Mouse (Mus musculus) embryonic stem cell, embryonic (primary cell): ENCODE measurements around the gene Ros1.

Source experiments
- CTCF ChIA-PET, 4 experiments: fragments of 300-600 bp in 2 of 4; fragments of 350-600 bp in 2 of 4; sonication (Branson Sonifier 250); formaldehyde crosslinking; loops; one replicate each; lab custom pipeline; 2022; ENCODE audit warnings: inconsistent platforms in 2 of 4; lab: Charles Lee
- POLR2A ChIA-PET, 4 experiments: fragments of 300-600 bp in 2 of 4; fragments of 350-600 bp in 2 of 4; sonication (Branson Sonifier 250); formaldehyde crosslinking; loops; one replicate each; lab custom pipeline; 2022; ENCODE audit warnings: antibody characterized with exemption in 4 of 4, inconsistent platforms in 1 of 4; lab: Charles Lee

The Ros1 gene

DNA sequence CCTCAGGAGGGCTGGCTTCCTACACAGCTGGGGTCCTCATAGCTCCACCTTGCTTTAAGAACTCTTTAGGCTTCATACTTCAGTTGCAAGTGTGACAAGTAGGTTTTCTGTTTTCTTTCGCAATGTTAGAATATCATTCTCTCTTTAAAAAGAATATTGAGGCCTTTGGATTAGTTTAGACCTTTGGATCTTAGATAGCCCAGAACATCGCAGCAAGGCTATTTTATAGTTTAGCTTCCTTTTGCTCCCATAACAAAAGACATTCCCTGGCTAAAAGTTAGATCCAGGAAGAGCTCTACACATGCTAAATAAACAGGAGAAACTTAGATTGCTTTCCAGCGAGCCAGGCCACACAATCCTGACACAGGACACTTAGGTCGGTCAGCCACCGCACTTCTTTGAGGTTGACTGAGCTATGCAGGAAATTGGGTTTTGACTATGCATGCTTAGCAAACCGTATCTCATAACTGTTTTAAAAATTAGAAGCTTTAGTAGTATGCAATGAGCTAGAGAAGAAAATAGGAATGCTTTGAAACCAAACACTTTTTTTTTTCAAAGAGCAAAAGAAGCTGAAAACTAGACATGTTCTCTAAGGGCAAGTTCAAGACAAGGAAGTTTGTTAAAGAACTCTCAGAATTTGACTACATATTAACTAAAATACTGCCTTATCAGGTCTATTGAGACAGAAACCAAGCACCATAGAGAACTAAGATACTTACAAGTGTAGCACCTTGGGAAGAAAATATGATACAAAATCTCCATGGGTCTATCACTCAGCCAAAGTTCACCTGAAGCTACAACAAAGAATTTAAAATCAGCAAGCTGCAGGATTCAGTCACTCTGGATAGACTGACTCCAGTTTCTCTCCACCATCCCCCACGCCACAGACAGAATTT, at the start of gene Ros1:
Ros1 (minus strand) TSS at position 288 of the 896 bp plus-strand sequence.
- CTCF ChIA-PET, result interaction anchor here in 1 of 4 experiments (1.6 kb wide), 1 partner anchor 22 kb away, joined by 5 read pairs; no protein-coding TSS in a partner anchor
- POLR2A ChIA-PET, result interaction anchor here in 1 of 4 experiments (1.0 kb wide), 1 partner anchor 157 kb away, joined by 7 read pairs; no protein-coding TSS in a partner anchor

DNA sequence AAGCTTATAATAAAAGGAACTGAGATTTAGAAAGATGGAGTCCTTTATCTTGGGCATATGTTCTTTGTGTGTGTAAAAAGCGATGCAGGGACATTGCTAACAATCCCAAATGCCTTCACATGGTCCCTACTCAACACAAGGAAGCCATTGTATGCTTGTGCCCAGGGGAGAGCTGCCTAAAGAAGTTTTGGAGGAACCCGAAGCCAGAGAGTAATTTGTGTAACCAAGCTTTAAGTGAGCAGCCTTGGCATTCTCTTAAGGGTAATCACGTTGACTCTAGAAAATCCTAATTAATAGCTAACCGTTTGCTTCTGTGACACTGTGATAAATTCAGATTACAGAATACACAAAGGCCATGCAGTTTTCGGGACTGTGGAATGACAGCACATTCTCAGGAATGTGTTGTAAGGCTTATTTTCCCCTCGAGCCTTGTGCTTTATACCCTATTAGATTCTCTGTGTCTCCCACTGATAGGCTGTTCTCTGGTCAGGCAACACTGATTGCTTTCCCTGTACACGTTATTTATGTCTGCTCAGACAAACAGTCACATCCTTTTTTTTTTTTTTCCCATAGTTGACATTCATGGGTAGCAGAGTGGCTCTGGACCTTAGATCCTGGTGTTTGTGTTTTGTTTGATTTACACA, 47.8 kb upstream of the Ros1 start:
- ChIA-PET POLR2A (interaction anchor here (0.6 to 7.0 kb wide), 15 partner anchors 8 to 72 kb away, joined by 3 to 63 read pairs (median 4); partner anchors contain the start of gene Dcbld1 (in 2 of the 4)), CTCF (interaction anchor here in 3 of 4 experiments (0.9 to 1.2 kb wide), 4 partner anchors 10 to 26 kb away, joined by 3 to 4 read pairs (median 3); partner anchors contain the start of gene Dcbld1 (in 2 of the 3))

DNA sequence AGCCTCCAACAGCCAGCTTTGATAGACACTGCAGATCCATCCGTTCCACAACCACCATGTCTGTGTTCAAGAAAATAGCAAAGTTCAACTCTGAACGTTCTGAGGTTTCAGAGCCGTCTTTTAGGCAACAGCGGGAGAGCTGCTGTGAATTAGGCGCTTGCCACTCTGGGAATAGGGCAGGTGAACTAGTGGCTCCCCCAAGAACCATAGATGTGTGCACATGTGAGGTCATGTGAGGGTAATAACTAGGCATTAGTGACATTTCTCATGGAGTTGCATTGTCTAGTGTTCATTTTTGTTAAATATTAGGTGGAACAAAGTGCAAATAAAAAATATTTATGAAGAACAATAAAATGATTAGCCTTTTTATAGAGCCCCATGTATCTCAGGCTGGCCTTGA, 47.0 kb upstream of the Ros1 start:
- ChIA-PET CTCF (interaction anchor here in 1 of 4 experiments (1.0 kb wide), 2 partner anchors 9 to 36 kb away, joined by 4 read pairs; partner anchors contain the start of gene Dcbld1), POLR2A (interaction anchor here (0.6 to 7.0 kb wide), 9 partner anchors 7 to 73 kb away, joined by 3 to 63 read pairs (median 5); partner anchors contain the start of gene Dcbld1 (in 2 of the 4))

DNA sequence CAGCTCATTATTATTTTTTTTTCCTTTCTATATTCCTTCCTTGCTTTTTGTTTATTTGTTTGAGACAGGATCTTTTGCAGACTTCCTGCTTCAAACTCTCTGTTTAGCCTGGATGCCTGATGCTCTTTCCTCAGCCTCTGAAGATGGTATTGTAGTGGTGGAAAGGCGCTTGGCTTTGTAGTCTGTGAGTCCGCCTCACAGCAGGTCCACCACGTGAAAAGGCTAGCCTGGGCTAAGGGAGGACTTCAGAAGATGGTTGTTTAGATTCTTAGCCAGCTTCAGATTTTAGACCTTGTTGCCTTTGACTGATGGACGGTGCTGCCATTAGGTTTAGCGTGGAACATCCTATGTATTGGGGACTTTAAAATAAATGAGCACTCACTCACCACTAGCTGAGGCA, 40.4 kb upstream of the Ros1 start:
- CTCF ChIA-PET, result interaction anchor here in 2 of 4 experiments (0.7 kb wide), 2 partner anchors 49 to 91 kb away, joined by 3 to 7 read pairs; no protein-coding TSS in a partner anchor
- POLR2A ChIA-PET, result interaction anchor here in 3 of 4 experiments (0.6 to 6.0 kb wide), 8 partner anchors 10 to 1642 kb away, joined by 3 to 63 read pairs (median 6); no protein-coding TSS in a partner anchor

DNA sequence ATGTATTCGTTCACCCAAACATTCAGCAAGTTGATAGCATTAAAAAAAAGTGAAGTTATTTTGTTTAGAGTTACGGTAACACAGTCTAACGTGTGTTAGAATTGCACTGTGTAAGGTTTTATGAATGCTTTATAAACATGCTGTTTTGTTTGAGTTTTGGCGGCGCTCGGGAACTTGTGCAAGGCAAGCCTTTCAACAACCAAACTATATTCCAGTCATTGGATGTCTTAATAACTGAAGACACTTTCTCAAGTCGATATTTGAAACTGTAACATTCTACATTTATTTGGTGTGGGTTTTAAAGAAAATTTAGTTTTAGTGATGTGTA, 39.6 kb upstream of the Ros1 start:
- ChIA-PET CTCF (interaction anchor here in 2 of 4 experiments (0.6 to 1.6 kb wide), 2 partner anchors 119 to 148 kb away, joined by 3 to 4 read pairs; no protein-coding TSS in a partner anchor), POLR2A (interaction anchor here (0.6 to 6.0 kb wide), 19 partner anchors 9 to 183 kb away, joined by 3 to 63 read pairs (median 5); partner anchors contain the start of gene Nus1 (in 1 of the 4))

DNA sequence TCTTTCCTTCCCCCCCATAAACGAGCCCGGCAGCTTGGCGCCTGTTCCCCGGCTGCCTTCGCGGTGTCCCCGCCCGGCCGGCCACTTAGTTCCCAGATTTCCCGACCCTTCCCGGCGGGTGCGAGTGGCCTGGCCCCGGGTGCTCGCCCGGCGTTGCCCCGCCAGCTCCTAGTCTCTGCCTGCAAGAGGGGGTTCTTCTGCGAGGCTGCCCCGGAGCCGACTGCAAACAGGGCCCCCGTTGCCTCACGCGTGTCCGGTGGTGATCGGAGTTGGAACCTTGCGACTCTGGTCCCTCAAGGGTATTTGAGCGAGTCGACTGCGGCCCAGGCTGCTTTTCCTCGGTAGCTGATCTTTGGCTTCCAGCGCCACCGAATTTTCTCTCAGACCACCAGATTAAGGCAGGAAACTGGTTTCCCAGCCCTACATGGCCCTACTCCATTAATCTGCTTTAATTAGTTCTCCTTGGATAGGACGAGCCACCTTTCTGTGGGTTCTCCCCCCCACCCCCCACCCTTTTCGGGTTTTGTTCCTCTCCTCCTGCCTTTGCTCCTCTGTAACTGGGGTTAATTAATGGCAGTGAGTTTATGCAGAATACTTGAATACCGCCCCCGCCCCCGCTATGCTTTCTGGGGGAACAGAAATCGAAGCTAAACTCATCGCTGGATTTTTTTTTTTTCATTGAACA, 39.1 kb upstream of the Ros1 start:
- CTCF ChIA-PET, result interaction anchor here in 2 of 4 experiments (1.0 to 2.6 kb wide), 8 partner anchors 12 to 119 kb away, joined by 3 to 13 read pairs (median 6); no protein-coding TSS in a partner anchor
- POLR2A ChIA-PET, result interaction anchor here (0.6 to 6.0 kb wide), 31 partner anchors 9 to 184 kb away, joined by 3 to 63 read pairs (median 5); partner anchors contain the start of genes Gopc (in 2 of the 4) and Nus1 (in 1 of the 4)

DNA sequence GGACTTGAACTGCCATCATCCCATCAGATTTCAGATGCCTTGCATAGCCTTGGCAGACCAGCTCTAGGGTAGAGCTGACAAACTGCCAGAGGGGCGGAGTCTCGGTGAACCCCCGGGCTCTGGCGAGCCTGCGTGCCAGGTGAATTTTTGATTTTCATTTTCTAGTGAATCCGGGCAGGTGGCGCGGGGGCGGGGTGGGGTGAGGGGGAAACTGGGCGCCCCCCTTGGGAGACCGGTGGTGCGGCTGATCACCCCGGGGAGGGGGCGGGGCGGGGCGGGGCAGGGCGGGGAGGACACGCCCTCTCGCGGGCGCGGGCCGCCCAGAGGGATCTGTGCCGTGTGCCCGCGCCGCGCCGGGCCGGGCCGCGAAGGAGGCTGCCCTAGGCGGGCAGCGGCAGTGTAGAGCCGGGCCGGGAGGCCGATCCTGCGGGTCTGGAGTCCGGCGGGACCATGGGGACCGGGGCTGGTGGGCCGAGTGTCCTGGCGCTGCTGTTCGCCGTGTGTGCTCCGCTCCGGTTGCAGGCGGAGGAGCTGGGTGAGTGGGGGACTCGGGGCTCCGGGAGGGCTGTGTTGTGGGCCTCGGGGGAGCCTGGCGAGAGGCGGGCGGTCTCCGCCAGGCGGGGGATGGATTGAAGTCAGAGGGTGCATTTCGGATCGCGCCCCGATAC, 38.4 kb upstream of the Ros1 start, which contains the start of gene Dcbld1:
Dcbld1 (plus strand) TSS at position 319 of the 668 bp plus-strand sequence.
- POLR2A ChIA-PET, result interaction anchor here (0.5 to 6.0 kb wide), 49 partner anchors 9 to 1295 kb away, joined by 3 to 63 read pairs (median 4); partner anchors contain the start of genes Gopc (in 3 of the 4) and Nus1 (in 2 of the 4)
- CTCF ChIA-PET, result interaction anchor here in 3 of 4 experiments (0.6 to 2.6 kb wide), 26 partner anchors 9 to 149 kb away, joined by 3 to 14 read pairs (median 4); partner anchors contain the start of gene Gopc (in 1 of the 3)

DNA sequence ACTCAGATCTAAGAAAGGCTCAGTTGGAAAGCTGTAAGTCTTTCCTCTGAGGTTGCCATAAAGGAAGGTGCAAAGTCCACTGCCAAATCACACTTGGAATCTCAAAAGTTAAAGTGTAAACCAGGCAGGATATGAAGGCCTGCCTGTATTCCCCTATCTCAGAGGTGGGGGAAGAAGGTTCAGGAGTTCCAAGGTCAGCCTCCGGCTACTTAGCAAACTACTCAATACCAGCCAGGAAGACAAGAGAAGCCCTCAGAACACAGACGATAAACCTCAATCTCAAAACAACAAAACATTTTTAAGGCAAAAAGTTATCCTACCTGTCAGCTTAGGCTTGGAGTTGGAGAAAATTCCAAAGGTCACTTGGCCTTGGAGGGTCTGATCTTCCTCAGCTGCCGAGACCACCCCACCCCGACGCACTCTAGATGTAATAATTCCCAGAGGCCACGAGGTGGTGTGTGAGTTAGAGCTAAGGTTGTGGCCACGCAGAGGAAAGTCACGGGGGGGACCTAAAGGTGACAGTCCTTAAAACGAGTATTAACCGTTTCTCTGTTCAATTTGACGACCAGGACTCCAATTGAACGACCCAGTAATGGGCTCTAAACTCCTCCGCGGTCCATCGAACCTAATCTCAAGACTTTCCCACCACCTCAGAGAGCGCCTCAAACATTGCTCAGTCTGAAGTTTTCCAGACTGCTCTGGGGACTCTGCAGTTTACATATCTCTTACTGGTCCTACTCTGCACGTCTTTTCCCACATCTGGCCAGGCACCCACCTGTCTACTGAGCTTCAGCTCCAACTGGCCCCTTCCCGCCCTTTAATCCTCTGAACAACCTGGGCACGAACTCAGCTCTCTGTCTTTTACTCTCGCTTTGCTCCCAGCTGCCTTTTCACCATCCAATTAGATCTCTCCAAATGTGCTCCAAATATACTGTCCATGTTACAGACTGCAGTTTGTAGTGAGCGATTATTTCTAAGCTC, 37.4 kb upstream of the Ros1 start:
- ChIA-PET POLR2A (interaction anchor here (0.5 to 6.0 kb wide), 45 partner anchors 10 to 1294 kb away, joined by 3 to 63 read pairs (median 4); partner anchors contain the start of genes Gopc (in 3 of the 4) and Nus1 (in 2 of the 4)), CTCF (interaction anchor here (0.5 to 2.6 kb wide), 32 partner anchors 10 to 150 kb away, joined by 3 to 14 read pairs (median 4); partner anchors contain the start of gene Gopc (in 1 of the 4))

DNA sequence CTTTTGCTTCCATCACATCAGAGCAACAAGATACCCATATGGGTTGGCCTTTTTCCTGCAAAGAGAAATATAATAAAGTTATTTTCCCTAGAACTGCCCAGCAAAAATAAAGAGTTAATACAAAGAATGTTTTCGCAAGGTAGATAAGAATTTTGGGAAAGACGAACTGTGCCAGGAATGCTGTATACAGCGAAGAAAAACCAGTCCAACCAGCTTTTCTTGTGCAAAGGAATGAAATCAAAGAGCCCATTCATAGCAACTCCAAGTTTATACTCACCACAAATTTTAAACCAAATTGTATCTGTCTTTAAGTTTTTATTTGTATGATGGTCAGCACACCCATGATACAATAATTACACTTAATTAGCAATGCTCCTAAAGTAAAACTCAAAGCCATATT, 24.6 kb upstream of the Ros1 start:
- CTCF ChIA-PET, result no interaction called here
- POLR2A ChIA-PET, result interaction anchor here in 1 of 4 experiments (1.0 to 1.1 kb wide), 2 partner anchors 13 to 162 kb away, joined by 4 read pairs; partner anchors contain the start of gene Gopc

DNA sequence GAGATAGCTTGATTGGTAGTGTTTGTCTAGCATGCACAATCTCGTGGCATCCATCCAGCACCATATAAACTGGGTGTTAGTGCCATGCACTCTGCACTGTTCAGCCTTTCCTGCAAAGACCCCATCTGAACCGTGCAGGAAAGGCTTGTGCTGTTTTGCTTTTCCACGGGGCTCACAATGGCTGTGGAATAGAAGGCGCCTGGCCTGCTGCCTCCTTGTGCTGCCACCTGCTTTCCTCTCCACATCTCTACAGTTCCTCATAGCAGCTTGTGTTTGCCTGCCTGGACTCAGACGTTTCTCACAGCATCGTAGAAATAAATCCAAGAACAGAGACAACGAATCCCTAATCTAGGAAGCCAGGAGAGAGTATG, 22.5 kb upstream of the Ros1 start:
- CTCF ChIA-PET, result interaction anchor here (0.9 to 3.6 kb wide), 15 partner anchors 15 to 175 kb away, joined by 3 to 27 read pairs (median 8); partner anchors contain the start of genes Gopc (in 2 of the 4) and Dcbld1 (in 1 of the 4)
- POLR2A ChIA-PET, result interaction anchor here in 2 of 4 experiments (0.6 to 1.9 kb wide), 6 partner anchors 16 to 167 kb away, joined by 3 to 18 read pairs (median 4); partner anchors contain the start of genes Dcbld1 (in 1 of the 2) and Gopc (in 1 of the 2)

DNA sequence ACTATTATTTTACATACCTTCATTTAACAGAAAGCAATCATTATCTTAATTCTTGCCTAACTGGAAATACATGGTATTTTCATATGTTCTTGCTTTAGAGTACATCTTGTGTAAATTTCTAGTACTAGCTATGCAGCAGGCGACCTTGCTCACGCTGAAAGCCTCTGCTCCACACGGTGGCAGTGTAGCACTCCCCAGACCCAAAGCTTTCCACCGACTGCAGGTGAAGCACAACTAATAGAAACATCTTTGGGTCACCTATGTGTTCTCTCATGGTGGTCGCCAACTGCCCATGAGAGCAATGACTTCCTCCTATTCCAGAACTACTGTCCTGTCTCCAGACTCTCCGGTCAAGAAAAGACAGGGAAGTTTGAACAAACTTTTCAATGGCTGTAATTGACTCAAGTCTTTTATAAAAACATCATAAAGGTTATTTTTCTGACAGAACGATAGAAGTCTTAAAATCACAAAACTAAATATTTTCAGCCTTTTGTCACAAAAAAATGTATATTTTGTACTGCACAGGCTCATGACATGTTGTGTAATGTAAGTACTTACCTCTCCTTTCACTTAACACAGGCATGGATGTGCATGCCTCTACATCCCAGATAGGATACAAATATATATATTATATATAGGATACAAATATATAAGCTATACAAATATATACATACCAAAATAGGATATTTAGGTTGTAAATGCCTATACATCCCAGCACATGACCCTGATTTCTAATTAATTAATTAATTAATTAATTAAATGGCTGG, 21.9 kb upstream of the Ros1 start:
- ChIA-PET CTCF (interaction anchor here (0.5 to 3.6 kb wide), 64 partner anchors 10 to 200 kb away, joined by 3 to 27 read pairs (median 4); partner anchors contain the start of genes Gopc (in 4 of the 4), Nus1 (in 2 of the 4), Dcbld1 (in 1 of the 4) and Ros1 (in 1 of the 4)), POLR2A (interaction anchor here (0.5 to 1.9 kb wide), 15 partner anchors 16 to 209 kb away, joined by 3 to 18 read pairs (median 3); partner anchors contain the start of genes Gopc (in 2 of the 4) and Dcbld1 (in 1 of the 4))

DNA sequence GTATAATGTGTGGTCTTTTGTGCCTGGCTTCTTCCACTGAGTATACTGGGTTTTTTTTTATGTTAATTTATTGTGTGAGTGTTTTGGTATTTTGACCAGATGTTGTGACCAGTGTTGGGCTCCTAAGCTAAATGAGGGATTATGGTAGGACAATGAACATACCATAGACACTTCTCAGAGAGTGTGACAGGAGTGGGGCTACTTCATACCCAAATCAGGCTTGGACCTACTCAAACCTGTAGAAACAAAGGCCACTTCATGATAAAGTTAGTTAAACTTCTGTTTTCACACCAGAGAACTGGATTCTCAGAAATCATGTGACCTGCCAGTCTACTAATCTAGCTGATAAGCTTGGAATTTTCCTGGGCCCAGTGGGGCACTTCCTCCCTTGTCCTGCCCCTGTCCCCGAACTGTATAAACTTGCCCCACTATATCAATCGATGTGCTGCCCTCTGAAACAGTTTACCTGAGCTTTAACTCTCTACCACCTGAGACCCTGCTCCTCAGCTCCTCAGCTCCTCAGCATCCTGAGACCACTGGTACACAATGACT, 20.3 kb upstream of the Ros1 start:
- POLR2A ChIA-PET, result interaction anchor here in 1 of 4 experiments (1.6 kb wide), 1 partner anchor 11 kb away, joined by 4 read pairs; no protein-coding TSS in a partner anchor
- CTCF ChIA-PET, result interaction anchor here in 3 of 4 experiments (0.8 to 3.6 kb wide), 9 partner anchors 17 to 167 kb away, joined by 3 to 24 read pairs (median 6); partner anchors contain the start of gene Gopc (in 2 of the 3)

DNA sequence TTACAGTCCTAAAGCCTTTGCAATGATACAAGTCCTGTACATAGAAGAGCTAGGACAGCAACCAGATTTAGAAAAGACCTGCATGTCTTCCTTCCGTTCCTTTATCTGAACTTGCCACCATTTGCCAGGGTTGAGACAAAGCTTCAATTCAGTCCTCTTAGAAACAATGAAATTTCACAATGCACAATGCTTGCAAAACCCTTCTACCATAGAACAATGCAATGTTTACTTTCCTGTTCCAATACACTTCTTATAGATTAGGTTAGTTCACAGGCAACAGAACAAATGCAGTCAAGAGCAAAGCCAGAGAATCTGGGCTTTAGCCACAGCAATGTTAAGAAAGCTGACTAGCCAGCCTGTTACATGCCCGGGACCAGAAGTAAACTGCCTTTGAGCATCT, 9.0 kb upstream of the Ros1 start:
- ChIA-PET POLR2A (interaction anchor here in 1 of 4 experiments (1.6 kb wide), 1 partner anchor 10 kb away, joined by 4 read pairs; no protein-coding TSS in a partner anchor), CTCF (interaction anchor here in 2 of 4 experiments (1.0 to 3.6 kb wide), 2 partner anchors 12 kb away, joined by 3 to 18 read pairs; no protein-coding TSS in a partner anchor)

DNA sequence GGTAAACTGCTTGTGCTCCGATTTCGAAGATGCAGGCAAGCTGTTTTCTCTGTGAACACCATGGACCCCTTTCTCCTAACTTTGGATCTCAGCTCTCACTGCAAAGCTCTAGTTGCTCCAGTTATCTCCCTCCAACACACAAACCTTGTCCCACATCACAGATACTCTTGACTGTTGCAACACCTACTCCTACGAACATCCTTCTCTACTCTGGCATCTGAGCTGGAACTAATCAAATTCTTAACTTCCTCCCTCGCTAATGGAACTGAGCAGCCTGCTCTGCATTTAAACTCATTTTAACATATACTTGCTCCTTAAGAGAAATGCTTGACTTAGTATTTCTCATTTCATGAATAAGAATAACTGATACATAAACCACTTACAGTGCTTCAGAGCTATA, 9.1 kb downstream of the Ros1 start:
- POLR2A ChIA-PET, result no interaction called here
- CTCF ChIA-PET, result interaction anchor here in 1 of 4 experiments (1.1 kb wide), 1 partner anchor 166 kb away, joined by 4 read pairs; no protein-coding TSS in a partner anchor
